Mouse (Mus musculus): ENCODE results near the gene Nova2. TPM values are rescaled to one million over a fixed set of nuclear protein-coding genes. Genes with fewer than 3 reads are reported as not detected.

The Nova2 gene
- 0.14 TPM in 1 of 2 replicates, not detected in the other for total RNA-seq (2017)

DNA sequence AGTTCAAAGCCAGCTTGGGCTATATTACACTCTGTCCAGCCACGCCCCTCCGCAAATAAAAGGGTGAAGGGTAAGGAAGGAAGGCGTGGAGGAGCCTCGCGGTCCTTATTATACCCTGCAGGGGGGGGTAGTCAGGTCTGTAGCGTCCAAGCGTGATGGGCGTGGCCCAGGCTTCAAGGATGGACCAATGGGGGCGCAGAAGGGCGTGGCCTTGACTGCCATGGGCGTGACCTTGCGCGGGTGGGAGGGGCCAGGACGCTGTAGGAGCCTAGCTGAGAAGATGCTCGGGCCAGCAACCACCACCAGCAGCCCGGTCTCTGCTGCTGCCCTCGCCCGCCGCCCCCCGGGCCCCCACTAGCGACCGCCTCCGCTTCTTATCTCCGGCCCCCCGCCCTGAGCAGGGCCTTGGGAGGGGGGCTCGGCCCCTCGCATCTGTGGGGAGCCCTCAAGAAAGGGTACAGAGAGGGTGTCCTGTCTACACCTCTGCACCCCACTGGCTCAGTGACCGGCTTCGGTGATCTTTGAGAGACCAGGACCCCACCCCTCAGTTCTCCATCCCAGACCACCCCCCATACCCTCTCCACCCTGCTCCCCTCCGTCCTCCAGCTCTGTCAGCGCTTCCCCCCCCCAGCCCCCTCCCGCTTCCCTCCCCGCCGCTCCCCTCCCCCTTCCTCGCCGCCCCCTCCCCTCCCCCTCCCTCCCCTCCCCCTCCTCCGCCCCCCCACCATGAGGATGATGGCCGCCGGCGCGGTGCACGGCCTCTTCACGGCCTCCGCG lies at the start of gene Nova2:
Gene Nova2 (plus strand): TSS at position 727 of the 777 bp plus-strand sequence.
- ATAC-seq (replicated peaks; ENCODE audit: low read depth, poor library complexity, severe bottlenecking): peak; percentile 90

DNA sequence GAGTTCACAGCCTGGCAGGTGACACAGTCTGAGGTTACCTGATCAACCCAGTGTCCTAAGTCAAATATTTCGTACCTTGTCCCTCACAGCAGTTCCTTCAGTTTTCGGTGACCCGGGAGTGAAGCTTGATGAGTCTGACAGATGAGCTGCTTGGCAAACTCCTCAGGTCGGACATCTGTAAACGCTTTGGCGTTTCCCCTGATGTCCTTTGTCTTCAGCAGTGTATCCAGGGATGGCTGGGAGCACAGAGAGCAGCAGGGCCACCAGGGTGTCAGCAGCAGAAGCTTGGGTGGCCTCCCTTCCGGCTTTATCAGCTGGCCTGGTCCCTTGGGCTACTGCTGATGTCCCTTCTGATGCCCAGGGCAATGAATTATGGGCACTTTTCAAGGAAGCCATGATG lies 47.0 kb upstream of the Nova2 start:
- no peak for ATAC-seq (replicated peaks; ENCODE audit: low read depth, poor library complexity, severe bottlenecking)

DNA sequence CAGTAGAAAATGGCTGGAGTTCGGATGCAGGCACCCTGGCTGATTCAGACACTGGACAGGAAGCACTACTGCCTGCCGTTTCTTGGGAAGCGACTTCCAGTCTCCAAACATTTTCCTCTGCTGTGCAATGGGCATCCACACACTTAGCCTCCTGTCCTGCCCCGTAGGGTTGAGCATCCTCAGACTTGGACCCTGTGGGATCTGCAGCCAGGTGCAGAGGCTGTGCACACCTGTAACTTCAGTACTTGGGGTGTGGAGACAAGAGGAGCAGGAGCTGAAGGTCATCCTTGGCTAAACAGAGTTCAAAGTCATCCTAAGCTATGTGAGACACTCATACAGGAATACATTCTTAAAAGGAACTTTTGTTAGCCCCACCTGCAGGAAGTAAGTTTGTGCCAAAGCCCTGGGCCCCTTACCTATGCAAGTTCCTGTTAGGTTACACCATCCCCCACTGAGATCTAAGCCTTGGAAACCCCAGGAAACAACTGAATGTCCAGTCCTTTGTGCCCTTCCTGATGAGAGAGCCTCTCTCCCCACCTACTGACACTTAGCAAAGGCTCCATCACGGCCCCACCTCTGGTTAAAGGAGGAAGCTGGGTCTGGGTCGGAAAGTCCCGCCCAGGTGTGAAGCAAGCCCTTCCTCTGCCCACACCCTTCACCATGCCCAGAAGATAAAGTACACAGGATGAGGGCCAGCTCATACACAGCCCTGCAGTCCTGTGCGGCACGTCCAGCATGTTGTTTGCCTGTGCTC lies 41.5 kb upstream of the Nova2 start:
- peak; percentile 73 for ATAC-seq (replicated peaks; ENCODE audit: low read depth, poor library complexity, severe bottlenecking)

DNA sequence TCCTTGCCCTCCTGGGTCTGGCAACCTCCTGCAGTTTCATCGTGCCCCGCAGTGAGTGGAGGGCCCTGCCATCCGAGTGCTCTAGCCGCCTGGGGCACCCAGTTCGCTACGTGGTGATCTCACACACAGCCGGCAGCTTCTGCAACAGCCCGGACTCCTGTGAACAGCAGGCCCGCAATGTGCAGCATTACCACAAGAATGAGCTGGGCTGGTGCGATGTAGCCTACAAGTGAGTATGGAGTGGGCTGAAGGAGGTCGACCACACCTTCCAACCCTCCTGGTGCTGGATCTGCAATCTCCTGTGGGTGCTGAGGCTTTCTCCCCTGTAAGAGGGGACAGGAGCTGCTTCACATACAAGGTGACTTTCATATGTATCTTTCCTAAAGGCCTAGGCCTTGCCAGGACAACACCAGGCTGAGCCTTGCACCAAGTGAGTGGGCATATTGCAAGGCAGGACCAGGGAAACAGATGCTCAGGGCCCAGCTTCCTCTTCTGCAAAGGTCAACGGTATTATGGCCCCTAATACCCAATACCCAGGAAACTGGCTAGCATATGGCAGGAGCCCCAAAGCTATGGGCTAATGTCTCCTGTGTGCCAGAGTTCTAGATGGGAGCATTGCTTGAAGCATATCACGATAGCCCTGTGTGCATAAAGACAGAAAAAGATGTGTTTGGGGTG lies 40.8 kb upstream of the Nova2 start:
- peak; percentile 50 for ATAC-seq (replicated peaks; ENCODE audit: low read depth, poor library complexity, severe bottlenecking)

DNA sequence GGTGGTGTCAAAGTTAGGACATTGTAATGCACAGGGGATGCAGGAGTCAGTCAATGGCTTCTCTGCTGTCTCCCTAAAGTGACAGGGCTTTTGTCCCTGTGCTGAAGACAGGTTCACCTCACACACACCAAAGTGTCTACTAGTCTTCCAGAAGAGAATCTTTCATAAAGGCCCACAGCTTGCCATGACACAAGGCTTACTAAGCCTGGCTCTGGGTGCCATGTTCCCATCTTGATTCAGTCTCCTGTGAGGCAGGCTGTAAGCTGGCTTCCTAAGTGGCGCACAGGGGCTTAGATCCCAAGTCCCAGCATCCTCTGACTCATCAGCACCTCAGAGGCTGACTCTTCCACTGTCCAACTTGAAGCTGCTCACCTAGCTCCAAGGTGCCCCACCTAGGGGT lies 38.7 kb upstream of the Nova2 start:
- ATAC-seq (replicated peaks; ENCODE audit: low read depth, poor library complexity, severe bottlenecking): no peak

DNA sequence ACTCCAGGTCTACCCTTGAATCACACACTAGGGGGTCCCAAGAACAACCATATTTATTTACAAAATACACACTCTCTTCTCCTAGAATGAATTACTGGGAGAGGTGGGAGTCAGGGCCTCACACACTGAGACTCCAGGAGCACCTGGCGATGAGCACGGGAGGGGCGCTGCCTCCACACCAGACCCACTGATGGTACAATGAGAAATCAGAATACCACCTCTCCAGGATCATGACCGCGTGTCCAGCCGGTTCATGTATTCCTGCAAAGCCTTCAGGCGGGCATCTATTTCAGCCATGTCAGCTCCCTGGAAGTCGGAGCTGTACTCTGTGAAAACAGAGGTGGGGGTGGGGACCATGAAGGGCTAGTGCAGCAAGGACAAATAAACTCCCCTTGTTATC lies 34.8 kb upstream of the Nova2 start:
- no peak for ATAC-seq (replicated peaks; ENCODE audit: low read depth, poor library complexity, severe bottlenecking)

DNA sequence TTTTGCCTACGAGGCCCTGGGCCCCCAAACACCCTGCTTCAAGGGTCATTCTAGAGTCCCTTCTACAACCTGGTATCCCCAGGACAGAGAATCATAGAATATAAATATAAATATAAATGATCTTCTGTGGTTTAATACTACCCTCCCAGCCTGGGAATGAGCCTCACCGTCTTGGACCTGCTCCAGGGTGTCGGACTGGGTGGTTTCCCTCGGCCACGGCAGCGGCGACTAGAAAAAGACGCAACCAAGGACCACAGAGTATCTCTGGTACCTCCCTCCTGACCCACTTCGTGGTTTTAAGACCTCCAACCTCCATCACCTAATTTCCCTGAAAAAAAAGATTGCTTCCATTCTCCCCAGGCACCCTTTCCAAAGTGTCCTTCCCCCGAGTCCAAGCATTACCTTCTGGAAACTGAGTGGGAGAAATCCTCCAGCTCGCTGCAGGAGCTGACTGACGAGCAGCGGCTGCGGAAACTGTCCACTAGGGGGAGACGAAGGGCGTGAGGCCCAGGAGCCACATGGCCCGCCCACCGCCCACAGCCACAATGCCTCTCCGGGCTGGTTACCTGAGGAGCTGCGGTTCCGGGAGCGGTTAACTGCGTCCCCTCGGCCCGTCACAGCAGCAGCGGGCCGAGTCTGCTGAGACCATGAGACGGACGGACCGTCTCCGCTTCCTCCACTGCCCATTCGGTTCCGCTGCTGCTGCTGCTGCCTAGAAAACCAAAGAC lies 33.7 kb upstream of the Nova2 start:
- peak; percentile 88 for ATAC-seq (replicated peaks; ENCODE audit: low read depth, poor library complexity, severe bottlenecking)

DNA sequence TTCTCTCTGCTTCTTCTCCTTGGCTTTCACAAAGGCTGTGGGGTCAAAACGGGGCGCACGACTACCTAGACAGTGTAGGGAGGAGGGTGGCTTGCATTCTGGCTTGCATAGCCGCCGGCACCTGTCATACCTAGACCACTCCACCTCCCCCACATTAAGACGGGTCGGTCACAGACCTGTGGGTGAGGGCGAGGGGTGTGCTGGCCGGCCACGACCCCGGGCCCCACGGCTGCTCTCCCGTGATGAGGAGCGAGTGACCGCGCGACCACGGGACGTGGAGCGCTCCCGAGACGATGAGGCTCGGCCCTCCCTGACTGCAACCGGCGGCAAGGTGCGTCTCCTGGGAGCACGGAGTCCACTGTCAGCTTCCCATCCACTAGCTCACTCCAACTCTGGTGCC lies 32.7 kb upstream of the Nova2 start:
- no peak for ATAC-seq (replicated peaks; ENCODE audit: low read depth, poor library complexity, severe bottlenecking)

DNA sequence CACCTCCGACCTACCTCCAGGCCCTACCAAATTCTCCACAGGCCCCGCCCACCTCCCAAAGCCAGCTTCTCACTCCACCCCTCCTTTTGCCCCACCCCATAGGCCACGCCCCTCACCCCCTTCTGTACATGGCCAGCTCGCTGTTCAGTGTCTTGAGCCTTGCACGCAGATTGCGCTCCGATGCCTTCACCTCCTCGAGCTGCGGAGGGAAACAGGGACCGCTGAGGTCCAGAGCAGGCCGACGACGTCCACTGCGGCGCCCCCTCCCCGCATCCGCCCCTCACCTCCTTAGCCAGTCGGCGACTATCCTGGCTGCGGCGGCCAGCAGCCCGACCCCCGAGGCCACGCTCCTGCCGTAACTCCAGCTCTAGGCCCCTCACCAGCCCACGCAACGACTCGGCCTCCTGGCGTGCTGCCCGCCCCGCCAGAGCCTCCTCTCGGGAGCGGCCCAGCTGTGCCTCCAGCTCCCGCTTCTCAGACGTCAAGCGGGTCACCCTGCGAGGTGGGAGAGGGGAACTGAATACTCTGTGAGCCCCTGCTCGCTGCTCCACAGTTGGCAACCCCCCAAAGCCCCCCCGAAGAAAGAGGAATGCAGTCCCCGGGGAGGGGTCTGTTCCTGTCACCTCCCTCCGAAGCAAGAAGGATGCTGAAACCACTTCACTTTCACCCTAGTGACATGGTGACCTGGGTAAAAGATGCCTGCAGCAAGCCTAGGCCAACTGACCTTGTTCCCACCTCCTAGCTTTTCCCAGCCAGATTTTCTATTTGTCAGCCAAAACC lies 31.8 kb upstream of the Nova2 start:
- ATAC-seq (replicated peaks; ENCODE audit: low read depth, poor library complexity, severe bottlenecking): peak; percentile 61

DNA sequence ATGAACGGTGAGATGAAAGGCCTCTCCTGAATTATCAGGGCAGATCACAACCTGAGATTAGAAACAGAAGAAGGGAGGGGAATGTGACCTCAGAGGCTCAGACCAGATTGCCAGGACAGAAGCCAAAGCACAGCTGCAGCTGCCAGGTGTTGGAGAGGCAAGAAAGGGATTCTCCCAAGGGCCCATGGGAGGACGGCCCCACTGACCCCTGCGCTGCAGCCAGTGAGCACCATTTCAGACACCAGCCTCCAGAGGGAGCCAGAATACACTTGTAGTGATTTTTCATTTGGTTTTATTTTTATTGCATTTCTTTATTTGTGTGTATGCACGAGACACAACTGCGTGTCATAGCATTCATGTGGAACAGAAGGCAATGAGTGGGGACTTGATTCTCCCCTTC lies 29.2 kb upstream of the Nova2 start:
- ATAC-seq (replicated peaks; ENCODE audit: low read depth, poor library complexity, severe bottlenecking): no peak

- ATAC-seq (replicated peaks; ENCODE audit: low read depth, poor library complexity, severe bottlenecking): no peak
Measured at GRCm38 (mm10) chr7:18900513-18900912, 25.2 kb upstream of the Nova2 start.

- no peak for ATAC-seq (replicated peaks; ENCODE audit: low read depth, poor library complexity, severe bottlenecking)
Measured at GRCm38 (mm10) chr7:18902486-18902885, 23.2 kb upstream of the Nova2 start.

GRCm38 (mm10) chr7:18904971-18905370 lies 20.7 kb upstream of the Nova2 start:
- no peak for ATAC-seq (replicated peaks; ENCODE audit: low read depth, poor library complexity, severe bottlenecking)

DNA sequence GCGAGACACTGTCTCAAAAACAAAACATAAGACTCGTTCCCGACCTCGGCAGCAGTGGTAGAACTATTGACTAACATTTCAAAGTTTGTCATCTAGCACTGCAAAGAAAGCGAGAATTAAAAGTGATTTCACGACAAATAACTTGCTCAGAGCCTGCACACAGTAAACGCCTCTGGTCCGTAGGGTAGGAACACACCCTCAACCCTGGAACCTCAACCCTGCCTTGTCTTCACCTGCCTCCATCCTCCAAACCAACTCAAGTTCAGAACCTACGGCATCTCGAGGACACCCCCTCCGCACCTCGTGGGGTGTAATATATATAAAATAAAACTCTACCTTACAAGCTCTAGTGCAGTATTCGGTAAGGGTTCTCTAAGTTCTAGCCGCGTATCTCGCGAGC lies 15.9 kb upstream of the Nova2 start:
- no peak for ATAC-seq (replicated peaks; ENCODE audit: low read depth, poor library complexity, severe bottlenecking)

GRCm38 (mm10) chr7:18910241-18910831 lies 15.4 kb upstream of the Nova2 start, which contains the start of gene Ccdc61:
TSS of gene Ccdc61 (minus strand) at chr7:18910415.
- ATAC-seq (replicated peaks; ENCODE audit: low read depth, poor library complexity, severe bottlenecking): peak; percentile 97

- ATAC-seq (replicated peaks; ENCODE audit: low read depth, poor library complexity, severe bottlenecking): no peak
Measured at GRCm38 (mm10) chr7:18916254-18916653, 9.4 kb upstream of the Nova2 start.

DNA sequence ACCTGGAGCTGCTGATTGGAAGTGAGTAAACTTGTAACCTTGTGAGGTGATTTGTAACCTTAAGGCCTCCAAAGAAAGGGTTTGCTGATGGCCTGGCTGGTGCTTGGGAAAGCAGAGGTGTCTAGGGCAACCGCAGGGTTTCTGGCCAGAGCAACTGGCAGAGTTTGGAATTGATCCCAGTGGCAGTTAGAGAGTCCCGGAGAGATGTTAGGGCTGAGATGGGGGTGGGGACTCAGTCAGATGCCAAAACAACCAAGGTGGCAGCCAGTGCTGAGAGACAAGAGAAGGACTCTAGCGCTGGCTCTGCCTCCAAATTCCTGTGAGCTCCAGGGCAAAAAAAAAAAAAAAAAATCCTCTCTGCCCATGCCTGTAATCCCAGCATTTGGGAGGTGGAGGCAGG lies 7.8 kb upstream of the Nova2 start:
- no peak for ATAC-seq (replicated peaks; ENCODE audit: low read depth, poor library complexity, severe bottlenecking)

DNA sequence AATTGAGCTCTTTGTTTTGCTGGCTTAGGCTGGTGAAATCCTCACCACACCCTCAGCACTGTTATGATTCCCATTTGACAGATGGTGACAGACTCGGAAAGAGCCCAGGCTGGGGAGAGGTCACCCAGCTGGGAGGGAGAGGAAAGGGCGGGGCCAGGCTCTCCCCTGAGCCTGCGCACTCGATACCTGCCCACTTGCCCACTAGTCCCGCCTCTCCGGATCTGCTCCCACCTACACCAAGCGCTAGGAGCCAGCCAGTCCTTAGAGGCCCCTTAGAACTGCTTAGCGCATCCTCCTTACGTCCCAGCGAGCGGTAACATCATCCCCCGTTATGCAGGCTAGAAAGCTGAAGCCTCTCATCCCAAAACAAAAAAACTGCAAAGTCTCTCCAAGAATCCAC lies 4.6 kb upstream of the Nova2 start:
- peak; percentile 40; the same call in 1 of the 2 replicates for ATAC-seq (replicated peaks; ENCODE audit: low read depth, poor library complexity, severe bottlenecking)

GRCm38 (mm10) chr7:18922807-18923206 lies 2.9 kb upstream of the Nova2 start:
- ATAC-seq (replicated peaks; ENCODE audit: low read depth, poor library complexity, severe bottlenecking): no peak

All from common myeloid progenitor, adult 5-6 weeks (primary cell).